Mouse (Mus musculus) liver, postnatal 0 days (tissue): Measurements from ENCODE around the gene Wasf2.

Experiments used
- CTCF ChIP-seq: sonication (generic); IDR thresholded peaks from 2 replicates; pipeline ENCODE4 v1.5.1; 2016; ENCODE audit warnings: antibody characterized with exemption, low read depth
- EP300 ChIP-seq: IDR thresholded peaks from 2 replicates; pipeline ENCODE4 v1.6.1; 2016; ENCODE audit warnings: antibody characterized with exemption, low read depth, mild to moderate bottlenecking

GRCm38 (mm10) chr4:133196136-133196535, 65.8 kb downstream of the Wasf2 start:
- TF ChIP-seq CTCF, result no peak
- TF ChIP-seq EP300, result no peak
